In genomic region chr10:39467821-39468220, GRCm38 (mm10) we compare ENCODE assay signal across 20 mouse cellular contexts.
A peak's percentile ranks its signal among the peaks of the same experiment; 100 is the strongest.
DNase-seq lines count a peak whose midpoint lies in the region; ATAC-seq lines count a peak whose summit lies in the region.
"Had no signal": no experiment of that assay in that cellular context is flagged by ENCODE, and none has a peak within 500 bp of the region (broad histone marks: within the 10 kb centered on the region; RNA-seq: fewer than 3 reads in every experiment).

No protein-coding gene starts in this region.

- no peak overlapping the region for H3K4me3 ChIP-seq in heart, embryonic 16.5 days (ENCODE audit: low read length)
- H3K4me3 ChIP-seq in limb, embryonic 15.5 days: no peak overlapping the region
- H3K4me3 ChIP-seq in limb, embryonic 10.5 days: no peak overlapping the region
- no peak overlapping the region for H3K4me3 ChIP-seq in stomach, embryonic 15.5 days (replicated peaks)
- H3K4me3 ChIP-seq: embryonic facial prominence, embryonic 12.5 days; hindbrain, embryonic 13.5 days; megakaryocyte, embryonic 14.5 days; midbrain, embryonic 12.5 days; myocyte; neural tube, embryonic 12.5 days had no signal

- ATAC-seq in heart, embryonic 16.5 days (replicated peaks; ENCODE audit: extremely low read depth, insufficient read depth, low FRiP score): no peak
- ATAC-seq in limb, embryonic 15.5 days (ENCODE audit: insufficient number of reproducible peaks, low FRiP score, low TSS enrichment, low read depth): no peak
- no peak for ATAC-seq in stomach, embryonic 15.5 days (ENCODE audit: insufficient read depth, low FRiP score, low read depth)
- ATAC-seq: forebrain, embryonic 14.5 days had no signal

- peaks cover 21% of the 10 kb centered on the region for H3K4me1 ChIP-seq in heart, embryonic 16.5 days (ENCODE audit: control insufficient read depth, insufficient read depth, low read length)
- H3K4me1 ChIP-seq in limb, embryonic 15.5 days: peaks cover 33% of the 10 kb centered on the region
- peaks cover 13% of the 10 kb centered on the region for H3K4me1 ChIP-seq in limb, embryonic 10.5 days
- H3K4me1 ChIP-seq in stomach, embryonic 15.5 days: peaks cover 9% of the 10 kb centered on the region

- H3K27ac ChIP-seq in heart, embryonic 16.5 days (ENCODE audit: low read length): peak overlapping the region; percentile 18; the same call in 1 of the 2 replicates
- peak overlapping the region; percentile 17; the same call in 1 of the 2 replicates for H3K27ac ChIP-seq in limb, embryonic 15.5 days
- no peak overlapping the region for H3K27ac ChIP-seq in limb, embryonic 10.5 days
- H3K27ac ChIP-seq in stomach, embryonic 15.5 days: peak overlapping the region; percentile 49; the same call in 1 of the 2 replicates
- H3K27ac ChIP-seq: embryonic facial prominence, embryonic 12.5 days; hindbrain, embryonic 13.5 days; liver, embryonic 14.5 days; midbrain, embryonic 12.5 days; neural tube, embryonic 12.5 days had no signal

- H3K36me3 ChIP-seq in heart, embryonic 16.5 days (ENCODE audit: control insufficient read depth, insufficient read depth): no peaks in the 10 kb centered on the region
- H3K36me3 ChIP-seq in limb, embryonic 15.5 days: no peaks in the 10 kb centered on the region
- no peaks in the 10 kb centered on the region for H3K36me3 ChIP-seq in limb, embryonic 10.5 days
- no peaks in the 10 kb centered on the region for H3K36me3 ChIP-seq in stomach, embryonic 15.5 days
- H3K36me3 ChIP-seq: embryonic facial prominence, embryonic 12.5 days; hindbrain, embryonic 13.5 days; midbrain, embryonic 12.5 days; neural tube, embryonic 12.5 days had no signal

- no peak for DNase-seq in heart, postnatal 36 days
- no peak for DNase-seq in limb, embryonic 10.5 days (ENCODE audit: low spot score)
- peak; percentile 44 for DNase-seq in induced T-regulatory cell, adult 2 months (ENCODE audit: low read depth)
- no peak for DNase-seq in urinary bladder, adult 18-20 months (ENCODE audit: low spot score in 2 of 2)
- DNase-seq: cerebellum, adult 11 months; cerebellum, adult 9-11 months; embryo, embryonic 11 days; liver; right cerebral cortex, adult 18-20 months had no signal

- no peak overlapping the region for H3K9ac ChIP-seq in heart, embryonic 16.5 days (ENCODE audit: low read length)
- H3K9ac ChIP-seq in limb, embryonic 15.5 days: no peak overlapping the region
- H3K9ac ChIP-seq in stomach, embryonic 15.5 days: no peak overlapping the region
- H3K9ac ChIP-seq: embryonic facial prominence, embryonic 12.5 days; hindbrain, embryonic 13.5 days; liver, embryonic 14.5 days; midbrain, embryonic 12.5 days; neural tube, embryonic 12.5 days had no signal

- 85% methylated on average over 7 of the region's 7 CpGs for WGBS in heart, embryonic 16.5 days
- whole genome bisulfite sequencing in limb, embryonic 15.5 days: 91% methylated on average over 7 of the region's 7 CpGs
- 92% methylated on average over 7 of the region's 7 CpGs for whole genome bisulfite sequencing in limb, embryonic 10.5 days
- WGBS in stomach, embryonic 15.5 days: 86% methylated on average over 7 of the region's 7 CpGs

- intact Hi-C loops in heart, postnatal 36 days (cut with DNase I): no loop called here

- no peaks in the 10 kb centered on the region for H3K27me3 ChIP-seq in heart, embryonic 16.5 days (ENCODE audit: control insufficient read depth, insufficient read depth, low read length)
- H3K27me3 ChIP-seq in limb, embryonic 15.5 days: no peaks in the 10 kb centered on the region
- no peaks in the 10 kb centered on the region for H3K27me3 ChIP-seq in limb, embryonic 10.5 days (ENCODE audit: low read depth, poor library complexity, severe bottlenecking)
- no peaks in the 10 kb centered on the region for H3K27me3 ChIP-seq in stomach, embryonic 15.5 days (replicated peaks)
- H3K27me3 ChIP-seq: embryonic facial prominence, embryonic 12.5 days; hindbrain, embryonic 13.5 days; megakaryocyte, embryonic 14.5 days; midbrain, embryonic 12.5 days; neural tube, embryonic 12.5 days had no signal

- no peaks in the 10 kb centered on the region for H3K9me3 ChIP-seq in heart, embryonic 16.5 days (replicated peaks; ENCODE audit: control insufficient read depth, low read length)
- no peaks in the 10 kb centered on the region for H3K9me3 ChIP-seq in limb, embryonic 15.5 days
- no peaks in the 10 kb centered on the region for H3K9me3 ChIP-seq in limb, embryonic 10.5 days (replicated peaks)
- H3K9me3 ChIP-seq in stomach, embryonic 15.5 days: no peaks in the 10 kb centered on the region
- H3K9me3 ChIP-seq: embryonic facial prominence, embryonic 12.5 days; hindbrain, embryonic 13.5 days; megakaryocyte, embryonic 14.5 days; midbrain, embryonic 12.5 days; neural tube, embryonic 12.5 days had no signal

- no peak overlapping the region for H3K4me2 ChIP-seq in heart, embryonic 16.5 days (ENCODE audit: low read depth, low read length)
- H3K4me2 ChIP-seq in limb, embryonic 15.5 days: no peak overlapping the region
- H3K4me2 ChIP-seq in stomach, embryonic 15.5 days: no peak overlapping the region
- H3K4me2 ChIP-seq: embryonic facial prominence, embryonic 12.5 days; hindbrain, embryonic 13.5 days; midbrain, embryonic 12.5 days; neural tube, embryonic 12.5 days had no signal
